Mouse (Mus musculus): ENCODE data around the gene Tnrc18.

DNA sequence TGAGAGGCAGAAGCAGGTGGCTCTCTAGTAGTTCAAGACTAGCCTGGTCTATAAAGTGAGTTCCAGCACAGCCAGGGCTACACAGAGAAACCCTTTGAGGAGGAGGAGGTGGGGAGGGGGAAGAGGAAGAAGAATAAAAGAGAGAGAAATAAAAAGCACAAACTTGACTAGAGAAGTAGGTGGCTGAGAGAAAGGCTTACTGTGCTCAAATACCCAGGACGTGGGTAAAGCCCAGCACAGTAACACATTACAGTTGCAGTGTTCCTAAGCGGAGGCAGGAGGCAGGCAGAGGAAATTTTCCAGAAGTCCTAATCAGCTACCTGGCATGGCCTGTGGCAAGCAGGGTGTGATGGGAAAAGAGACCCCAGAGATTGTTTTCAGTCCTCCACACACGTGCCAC is 50.8 kb downstream of the Tnrc18 start:
- no peak for TF ChIP-seq POLR2A (IDR thresholded peaks at IDR 0.05; ENCODE audit: control insufficient read depth, extremely low read depth, insufficient read depth, low read length, poor library complexity)
- TF ChIP-seq CTCF (IDR thresholded peaks at IDR 0.05; ENCODE audit: borderline replicate concordance, control insufficient read depth, extremely low read depth, insufficient read depth, low read length, poor library complexity), result no peak
